Mouse (Mus musculus): ENCODE data around the gene Kitl. TPM values are rescaled to one million over a fixed set of nuclear protein-coding genes. Genes with fewer than 3 reads are reported as not detected.
A peak's percentile ranks its signal among the peaks of the same experiment; 100 is the strongest.

The Kitl gene
- polyA plus RNA-seq, 2 experiments = 4.2 to 9.7 TPM

DNA sequence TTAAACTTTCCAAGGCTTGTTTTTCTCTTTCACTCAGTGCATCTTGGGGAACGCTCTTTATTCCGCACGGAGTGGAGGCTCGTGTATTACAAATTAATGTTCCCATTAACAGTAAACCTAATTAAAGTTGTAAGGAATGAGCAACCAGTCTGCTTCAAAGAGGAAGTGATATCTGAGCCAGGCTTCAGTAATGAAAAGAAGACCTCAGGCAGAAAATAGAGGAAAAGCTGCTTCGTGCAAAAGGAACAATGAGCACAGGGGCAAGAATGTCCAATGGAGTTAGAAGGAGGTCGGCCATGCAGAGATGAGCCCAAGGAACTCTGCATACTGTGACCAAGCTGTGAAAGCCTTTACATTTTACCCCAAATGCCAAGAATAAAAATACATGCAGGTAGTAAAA lies 5.7 kb upstream of the Kitl start:
- Histone ChIP-seq H3K9me3 (ENCODE audit: control insufficient read depth, low read length) (no peaks in the 10 kb centered on the region), H3K36me3 (replicated peaks; ENCODE audit: control insufficient read depth, insufficient read depth, low read depth) (no peaks in the 10 kb centered on the region), H3K27ac (no peak overlapping the region), H3K4me3 (ENCODE audit: insufficient read depth in 1 of 2, low read depth in 2 of 2, low read length in 2 of 2) (no peak overlapping the region), H3K4me2 (ENCODE audit: low read depth) (no peak overlapping the region), H3K27me3 (ENCODE audit: control insufficient read depth, insufficient read depth, low read length) (no peaks in the 10 kb centered on the region), H3K9ac (replicated peaks) (no peak overlapping the region), H3K4me1 (replicated peaks; ENCODE audit: control insufficient read depth in 2 of 2, insufficient read depth in 2 of 2, low read length in 1 of 2) (0 out of 4 replicates have a peak, but pooled peaks cover 0 to 2% of the 10 kb centered on the region in 2 experiments)
- DNase-seq (ENCODE audit: low read depth in 3 of 3, low spot score in 3 of 3) = no peak
- TF ChIP-seq EP300 (IDR thresholded peaks at IDR 0.05; ENCODE audit: low read depth) = no peak
- TF ChIP-seq CTCF (IDR thresholded peaks at IDR 0.05; ENCODE audit: low read depth) = no peak
- no peak for ATAC-seq (ENCODE audit: insufficient read depth)
- WGBS (ENCODE audit: insufficient replicate concordance) = 67% methylated on average over 6 of the region's 6 CpGs

DNA sequence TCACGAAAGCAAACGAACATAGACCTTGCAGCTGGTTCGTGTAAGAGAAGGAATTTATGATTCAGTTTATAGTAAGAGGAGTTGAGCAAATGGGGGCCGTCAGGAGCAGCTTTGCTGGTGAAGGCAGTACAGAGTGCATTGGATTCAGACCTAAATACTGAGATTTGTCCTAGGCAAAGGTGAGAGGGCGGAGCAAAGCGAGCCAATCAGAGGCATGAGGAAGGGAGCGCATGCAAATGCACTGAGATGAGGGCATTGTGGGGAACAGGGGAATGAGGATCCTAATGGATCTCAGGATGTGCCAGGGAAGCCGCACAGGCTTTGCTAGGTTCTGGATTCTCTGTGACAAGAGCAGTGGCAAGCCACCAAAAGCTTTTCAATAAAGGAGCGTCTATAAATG lies 5.1 kb upstream of the Kitl start:
- no peak for TF ChIP-seq CTCF (IDR thresholded peaks at IDR 0.05; ENCODE audit: low read depth)
- no peak for TF ChIP-seq EP300 (IDR thresholded peaks at IDR 0.05; ENCODE audit: low read depth)
- ATAC-seq (ENCODE audit: insufficient read depth) (no peak), DNase-seq (ENCODE audit: low read depth in 3 of 3, low spot score in 3 of 3) (no peak)
- Histone ChIP-seq H3K36me3 (replicated peaks; ENCODE audit: control insufficient read depth, insufficient read depth, low read depth) (no peaks in the 10 kb centered on the region), H3K4me3 (ENCODE audit: insufficient read depth in 1 of 2, low read depth in 2 of 2, low read length in 2 of 2) (no peak overlapping the region), H3K9ac (replicated peaks) (no peak overlapping the region), H3K4me2 (ENCODE audit: low read depth) (no peak overlapping the region), H3K27me3 (ENCODE audit: control insufficient read depth, insufficient read depth, low read length) (no peaks in the 10 kb centered on the region), H3K27ac (no peak overlapping the region), H3K9me3 (ENCODE audit: control insufficient read depth, low read length) (no peaks in the 10 kb centered on the region), H3K4me1 (replicated peaks; ENCODE audit: control insufficient read depth in 2 of 2, insufficient read depth in 2 of 2, low read length in 1 of 2) (0 out of 4 replicates have a peak, but pooled peaks cover 0 to 2% of the 10 kb centered on the region in 2 experiments)
- WGBS (ENCODE audit: insufficient replicate concordance) = 64% methylated on average over 9 of the region's 9 CpGs

GRCm38 (mm10) chr10:100014096-100014495 lies 1.3 kb upstream of the Kitl start:
- Histone ChIP-seq H3K9me3 (ENCODE audit: control insufficient read depth, low read length) (no peaks in the 10 kb centered on the region), H3K4me1 (replicated peaks; ENCODE audit: control insufficient read depth in 2 of 2, insufficient read depth in 2 of 2, low read length in 1 of 2) (0 out of 4 replicates have a peak, but pooled peaks cover 0 to 2% of the 10 kb centered on the region in 2 experiments), H3K36me3 (replicated peaks; ENCODE audit: control insufficient read depth, insufficient read depth, low read depth) (no peaks in the 10 kb centered on the region), H3K27me3 (ENCODE audit: control insufficient read depth, insufficient read depth, low read length) (peaks cover 17% of the 10 kb centered on the region), H3K4me2 (ENCODE audit: low read depth) (no peak overlapping the region), H3K4me3 (ENCODE audit: insufficient read depth in 1 of 2, low read depth in 2 of 2, low read length in 2 of 2) (no peak overlapping the region), H3K9ac (replicated peaks) (no peak overlapping the region), H3K27ac (no peak overlapping the region)
- ATAC-seq (ENCODE audit: insufficient read depth) (no peak), DNase-seq (ENCODE audit: low read depth in 3 of 3, low spot score in 3 of 3) (no peak)
- TF ChIP-seq CTCF (IDR thresholded peaks at IDR 0.05; ENCODE audit: low read depth) (no peak), EP300 (IDR thresholded peaks at IDR 0.05; ENCODE audit: low read depth) (no peak)
- 35% methylated on average over 2 of the region's 2 CpGs for WGBS (ENCODE audit: insufficient replicate concordance)

- Histone ChIP-seq H3K9ac (replicated peaks) (no peak overlapping the region), H3K27ac (no peak overlapping the region), H3K36me3 (replicated peaks; ENCODE audit: control insufficient read depth, insufficient read depth, low read depth) (no peaks in the 10 kb centered on the region), H3K9me3 (ENCODE audit: control insufficient read depth, low read length) (no peaks in the 10 kb centered on the region), H3K4me3 (ENCODE audit: insufficient read depth in 1 of 2, low read depth in 2 of 2, low read length in 2 of 2) (peak overlapping the region; percentile 52 to 72), H3K4me2 (ENCODE audit: low read depth) (peak overlapping the region; percentile 42), H3K4me1 (replicated peaks; ENCODE audit: control insufficient read depth in 2 of 2, insufficient read depth in 2 of 2, low read length in 1 of 2) (peaks cover 0 to 5% of the 10 kb centered on the region in 2 experiments; a peak in 2 of 4 replicates), H3K27me3 (ENCODE audit: control insufficient read depth, insufficient read depth, low read length) (peaks cover 17% of the 10 kb centered on the region)
- TF ChIP-seq CTCF (IDR thresholded peaks at IDR 0.05; ENCODE audit: low read depth) = no peak
- no peak for TF ChIP-seq EP300 (IDR thresholded peaks at IDR 0.05; ENCODE audit: low read depth)
- DNase-seq (ENCODE audit: low read depth in 3 of 3, low spot score in 3 of 3) (no peak), ATAC-seq (ENCODE audit: insufficient read depth) (no peak)
- WGBS (ENCODE audit: insufficient replicate concordance) = under 1% methylated on average over 28 of the region's 28 CpGs
Measured at GRCm38 (mm10) chr10:100016326-100016709, 888 bp downstream of the Kitl start.

DNA sequence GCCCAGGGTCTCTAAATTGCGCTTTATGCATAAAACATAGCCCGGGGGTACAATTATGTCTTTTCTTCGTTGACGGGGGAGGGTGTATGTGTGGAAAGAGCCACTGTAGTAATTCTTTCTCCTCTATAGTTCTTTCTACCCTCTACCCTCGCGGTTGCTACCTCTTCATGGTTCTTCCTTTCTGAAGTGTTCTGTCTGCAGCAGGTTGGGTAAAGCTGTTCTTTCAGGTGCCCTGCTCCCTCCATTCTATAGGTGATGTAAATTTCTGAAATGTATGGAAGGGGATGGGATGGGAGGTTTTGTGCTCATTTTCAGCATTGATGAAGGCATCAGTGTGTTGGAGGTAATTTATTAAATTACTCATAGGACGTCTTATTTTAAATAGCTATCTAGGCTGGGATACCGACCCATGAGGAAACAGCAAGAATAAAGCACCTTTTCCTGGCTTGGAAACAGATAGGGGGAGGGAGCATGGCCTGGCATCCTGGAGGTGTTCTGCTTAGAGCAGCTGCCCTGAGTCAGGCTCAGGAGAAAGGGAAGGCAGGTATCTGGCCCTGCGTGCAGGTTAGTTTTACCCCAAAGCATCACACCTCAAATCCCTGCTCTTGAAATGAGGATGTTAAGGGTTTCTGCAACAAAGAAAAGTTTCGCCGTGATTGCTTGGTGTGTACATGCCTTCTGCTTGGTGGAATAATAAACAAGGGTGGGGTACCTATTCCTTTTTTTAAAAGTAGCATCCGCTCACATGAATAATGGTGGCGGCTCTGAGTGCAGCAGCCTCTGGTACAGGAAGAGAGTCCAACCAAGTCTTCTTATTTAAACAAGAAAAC lies 1.7 kb downstream of the Kitl start:
- TF ChIP-seq CTCF (IDR thresholded peaks at IDR 0.05; ENCODE audit: low read depth) (no peak), EP300 (IDR thresholded peaks at IDR 0.05; ENCODE audit: low read depth) (no peak)
- Histone ChIP-seq H3K36me3 (replicated peaks; ENCODE audit: control insufficient read depth, insufficient read depth, low read depth) (no peaks in the 10 kb centered on the region), H3K4me1 (replicated peaks; ENCODE audit: control insufficient read depth in 2 of 2, insufficient read depth in 2 of 2, low read length in 1 of 2) (peaks cover 0 to 6% of the 10 kb centered on the region in 2 experiments; a peak in 2 of 4 replicates), H3K4me2 (ENCODE audit: low read depth) (peak overlapping the region; percentile 50), H3K27me3 (ENCODE audit: control insufficient read depth, insufficient read depth, low read length) (peaks cover 17% of the 10 kb centered on the region), H3K9ac (replicated peaks) (no peak overlapping the region), H3K4me3 (ENCODE audit: insufficient read depth in 1 of 2, low read depth in 2 of 2, low read length in 2 of 2) (peak overlapping the region; percentile 52 to 58), H3K9me3 (ENCODE audit: control insufficient read depth, low read length) (no peaks in the 10 kb centered on the region), H3K27ac (no peak overlapping the region)
- ATAC-seq (ENCODE audit: insufficient read depth) (no peak), DNase-seq (ENCODE audit: low read depth in 3 of 3, low spot score in 3 of 3) (no peak)
- WGBS (ENCODE audit: insufficient replicate concordance) = 12% methylated on average over 13 of the region's 13 CpGs

Data from liver, embryonic 14.5 days (tissue).